Mouse (Mus musculus): ENCODE data around the gene Ubxn10.

The Ubxn10 gene

GRCm38 (mm10) chr4:138729018-138729703 is 7.8 kb downstream of the Ubxn10 start:
- no peak for DNase-seq (ENCODE audit: low spot score)

GRCm38 (mm10) chr4:138725751-138726150 is 11.2 kb downstream of the Ubxn10 start:
- no peak for DNase-seq (ENCODE audit: low spot score)

- DNase-seq (ENCODE audit: low spot score), result peak; percentile 85
Measured at GRCm38 (mm10) chr4:138725127-138725461, 11.9 kb downstream of the Ubxn10 start.

GRCm38 (mm10) chr4:138724354-138725126 is 12.4 kb downstream of the Ubxn10 start, which contains the start of gene Pla2g2c:
Pla2g2c (plus strand) TSS chr4:138724792.
- no peak for DNase-seq (ENCODE audit: low spot score)

- DNase-seq (ENCODE audit: low spot score), result no peak
Measured at GRCm38 (mm10) chr4:138723493-138724281, 13.3 kb downstream of the Ubxn10 start.

- DNase-seq (ENCODE audit: low spot score), result no peak
Measured at GRCm38 (mm10) chr4:138719264-138719596, 17.7 kb downstream of the Ubxn10 start.

- DNase-seq (ENCODE audit: low spot score), result no peak
Measured at GRCm38 (mm10) chr4:138718586-138719263, 18.2 kb downstream of the Ubxn10 start.

- no peak for DNase-seq (ENCODE audit: low spot score)
Measured at GRCm38 (mm10) chr4:138716697-138717096, 20.3 kb downstream of the Ubxn10 start.

- no peak for DNase-seq (ENCODE audit: low spot score)
Measured at GRCm38 (mm10) chr4:138714186-138714585, 22.8 kb downstream of the Ubxn10 start.

GRCm38 (mm10) chr4:138712621-138713020 is 24.3 kb downstream of the Ubxn10 start:
- no peak for DNase-seq (ENCODE audit: low spot score)

GRCm38 (mm10) chr4:138712096-138712495 is 24.9 kb downstream of the Ubxn10 start:
- no peak for DNase-seq (ENCODE audit: low spot score)

- no peak for DNase-seq (ENCODE audit: low spot score)
Measured at GRCm38 (mm10) chr4:138711051-138711820, 25.7 kb downstream of the Ubxn10 start.

GRCm38 (mm10) chr4:138710633-138711032 is 26.3 kb downstream of the Ubxn10 start:
- no peak for DNase-seq (ENCODE audit: low spot score)

- no peak for DNase-seq (ENCODE audit: low spot score)
Measured at GRCm38 (mm10) chr4:138709944-138710343, 27.0 kb downstream of the Ubxn10 start.

- DNase-seq (ENCODE audit: low spot score), result no peak
Measured at GRCm38 (mm10) chr4:138709246-138709645, 27.7 kb downstream of the Ubxn10 start.

GRCm38 (mm10) chr4:138708636-138709035 is 28.3 kb downstream of the Ubxn10 start:
- peak; percentile 81 for DNase-seq (ENCODE audit: low spot score)

- no peak for DNase-seq (ENCODE audit: low spot score)
Measured at GRCm38 (mm10) chr4:138706620-138707019, 30.3 kb downstream of the Ubxn10 start.

- no peak for DNase-seq (ENCODE audit: low spot score)
Measured at GRCm38 (mm10) chr4:138704169-138704568, 32.8 kb downstream of the Ubxn10 start.

GRCm38 (mm10) chr4:138703591-138703990 is 33.4 kb downstream of the Ubxn10 start:
- DNase-seq (ENCODE audit: low spot score), result no peak

GRCm38 (mm10) chr4:138702528-138702927 is 34.4 kb downstream of the Ubxn10 start:
- DNase-seq (ENCODE audit: low spot score), result no peak

GRCm38 (mm10) chr4:138702031-138702430 is 34.9 kb downstream of the Ubxn10 start:
- DNase-seq (ENCODE audit: low spot score), result no peak

Data from testis, postnatal 10 days (tissue).